Mouse (Mus musculus) C2C12 (cell line): Measurements from ENCODE around the gene Baiap2l1. TPM values are rescaled to one million over a fixed set of nuclear protein-coding genes. Genes with fewer than 3 reads are reported as not detected.
"Not testable (repeated sequence)": the region's sequence is repeated elsewhere in the genome, so short reads cannot be mapped to it uniquely, and the experiment has no call there.

Experiments
- H3K27me3 ChIP-seq: one replicate; pipeline ENCODE4 v1.6.1; 2011; ENCODE audit not compliant: control insufficient read depth, insufficient read depth, insufficient read length
- H3K36me3 ChIP-seq: one replicate; pipeline ENCODE4 v1.6.1; 2011; ENCODE audit not compliant: control insufficient read depth, insufficient read depth
- H3K4me3 ChIP-seq: one replicate; pipeline ENCODE4 v1.5.1; 2011; ENCODE audit warnings: mild to moderate bottlenecking, control low read depth; ENCODE audit not compliant: poor library complexity, insufficient read depth, severe bottlenecking
- H3K79me2 ChIP-seq: one replicate; pipeline ENCODE4 v1.6.1; 2011; ENCODE audit not compliant: control insufficient read depth, insufficient read depth
- H3K79me3 ChIP-seq: one replicate; pipeline ENCODE4 v1.6.1; 2011; ENCODE audit warnings: low read depth, control low read depth
- H3ac ChIP-seq: one replicate; pipeline ENCODE3; 2011; ENCODE audit warnings: low read depth; ENCODE audit not compliant: control insufficient read depth, insufficient read length
- CEBPB ChIP-seq: IDR thresholded peaks from one replicate; pipeline ENCODE4 v1.6.1; 2011; ENCODE audit warnings: low read depth, mild to moderate bottlenecking, control low read depth, moderate library complexity
- CTCF ChIP-seq: IDR thresholded peaks from one replicate; pipeline ENCODE4 v1.5.1; 2011; ENCODE audit not compliant: control insufficient read depth, insufficient read depth, insufficient read length
- FOSL1 ChIP-seq: IDR thresholded peaks from one replicate; pipeline ENCODE4 v1.8.0; 2011; ENCODE audit warnings: mild to moderate bottlenecking, low read length; ENCODE audit not compliant: poor library complexity, insufficient read depth, severe bottlenecking
- MAX ChIP-seq: IDR thresholded peaks from one replicate; pipeline ENCODE4 v1.6.1; 2011; ENCODE audit warnings: mild to moderate bottlenecking, control low read depth
- MYOD1 ChIP-seq: IDR thresholded peaks from one replicate; pipeline ENCODE4 v1.6.1; 2011; ENCODE audit warnings: low read depth; ENCODE audit not compliant: control insufficient read depth, insufficient read length
- MYOG ChIP-seq: IDR thresholded peaks from one replicate; pipeline ENCODE4 v1.6.1; 2011; ENCODE audit not compliant: control insufficient read depth, insufficient read length; ENCODE audit errors: extremely low read depth
- USF1 ChIP-seq: IDR thresholded peaks from one replicate; pipeline ENCODE4 v1.6.1; 2011; ENCODE audit warnings: low read depth, mild to moderate bottlenecking, control low read depth, moderate library complexity
- polyA plus RNA-seq: library from polyadenylated mRNA; unstranded; fragments of >200 nt; fragmentation: generic; extraction: Trizol; gene quantifications from one replicate; pipeline ENCODE4 v1.2.1, GENCODE M21; 2012; ENCODE audit warnings: missing spikeins

The Baiap2l1 gene
- polyA plus RNA-seq, 1 experiment, result 18.9 TPM

DNA sequence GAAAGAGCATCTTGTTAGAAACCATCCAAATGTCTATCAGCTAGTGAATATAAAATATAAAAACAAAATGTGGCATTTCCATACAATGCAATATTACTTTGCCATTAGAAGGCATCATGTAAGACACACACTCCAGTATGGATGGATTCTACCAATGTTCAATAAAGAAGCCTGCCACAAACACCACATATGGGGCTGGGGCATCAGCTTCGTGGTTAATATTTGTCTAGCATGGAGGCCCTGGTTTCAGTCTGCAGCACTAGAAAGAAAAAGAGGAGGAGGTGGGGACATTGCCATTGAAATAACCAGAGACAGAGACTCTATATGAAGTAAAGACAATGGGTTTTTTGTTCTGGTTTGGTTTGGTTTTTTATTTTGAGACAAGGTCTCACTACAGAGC lies 19.1 kb downstream of the Baiap2l1 start:
- H3K36me3 ChIP-seq, result no peaks in the 10 kb centered on the region
- peaks cover 7% of the 10 kb centered on the region for H3K79me3 ChIP-seq
- peaks cover 29% of the 10 kb centered on the region for H3K79me2 ChIP-seq
- no peak overlapping the region for H3ac ChIP-seq
- no peak overlapping the region for H3K4me3 ChIP-seq
- TF ChIP-seq FOSL1 (no peak), USF1 (no peak), CEBPB (no peak), MYOD1 (no peak), MYOG (no peak), CTCF (no peak), MAX (no peak)
- no peaks in the 10 kb centered on the region for H3K27me3 ChIP-seq

DNA sequence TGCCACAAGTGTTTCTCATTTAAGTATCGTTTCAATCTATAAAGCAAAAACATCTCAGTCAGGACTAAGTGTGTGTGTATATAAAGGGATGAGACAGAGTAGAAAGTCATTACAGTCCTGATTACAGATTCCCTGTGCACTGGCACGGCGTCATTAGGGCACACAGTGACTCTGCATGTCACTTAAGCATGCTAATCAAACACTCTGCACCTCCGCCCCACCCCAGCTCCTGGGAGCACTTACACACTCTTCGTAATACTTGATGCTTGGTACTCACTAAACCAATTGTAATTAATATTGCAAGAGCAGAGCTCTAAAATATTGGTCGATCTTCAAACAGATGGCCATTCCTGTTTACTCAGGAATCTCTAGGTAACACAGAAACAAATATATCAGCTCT lies 22.6 kb downstream of the Baiap2l1 start:
- H3ac ChIP-seq, H3K79me3 ChIP-seq, H3K36me3 ChIP-seq, H3K4me3 ChIP-seq, H3K27me3 ChIP-seq: not testable (repeated sequence)
- H3K79me2 ChIP-seq, result peaks cover 13% of the 10 kb centered on the region

DNA sequence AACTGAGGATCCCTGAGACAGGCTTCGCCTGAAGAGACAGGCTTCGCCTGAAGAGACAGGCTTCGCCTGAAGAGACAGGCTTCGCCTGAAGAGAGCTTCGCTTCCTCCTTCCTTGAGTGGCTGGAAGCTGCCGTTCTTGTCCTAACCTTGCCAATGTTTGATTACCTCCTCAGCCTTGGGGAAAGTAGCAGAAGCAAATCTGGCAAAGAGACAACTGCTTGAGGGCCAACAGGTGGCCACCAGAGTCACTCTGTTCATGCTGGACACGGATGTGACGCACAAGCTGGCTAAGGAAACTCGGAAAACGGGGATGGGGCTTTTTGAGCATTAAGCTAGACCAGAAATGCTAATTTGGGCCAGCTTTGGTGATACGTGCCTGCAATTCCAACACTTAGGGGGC lies 23.9 kb downstream of the Baiap2l1 start:
- H3K27me3 ChIP-seq, result no peaks in the 10 kb centered on the region
- H3K4me3 ChIP-seq, result no peak overlapping the region
- H3K79me2 ChIP-seq, result peaks cover 11% of the 10 kb centered on the region
- no peaks in the 10 kb centered on the region for H3K36me3 ChIP-seq
- H3ac ChIP-seq, result no peak overlapping the region
- peaks cover 5% of the 10 kb centered on the region for H3K79me3 ChIP-seq
- TF ChIP-seq MYOG (no peak), CEBPB (no peak)

DNA sequence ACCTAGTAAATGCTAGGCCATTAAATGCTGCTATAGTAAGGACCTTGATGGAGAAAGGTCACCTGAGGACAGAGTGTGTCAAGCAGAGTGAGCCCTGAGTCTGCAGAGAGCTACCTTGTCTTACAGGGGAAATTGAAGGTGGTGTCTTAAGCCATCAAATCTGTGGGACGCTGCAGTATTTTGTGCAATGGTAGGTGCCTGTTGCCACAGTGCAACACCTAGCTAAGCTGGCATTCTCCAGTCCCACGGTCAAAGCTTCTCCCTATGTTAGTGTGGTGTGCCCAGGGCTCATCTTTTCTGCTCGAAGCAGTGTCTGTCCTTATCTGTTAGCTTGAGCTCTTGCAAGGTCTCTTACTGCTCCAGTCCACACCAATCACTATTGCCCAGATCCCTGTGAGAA lies 35.2 kb downstream of the Baiap2l1 start:
- TF ChIP-seq FOSL1 (no peak), MYOG (no peak), CEBPB (no peak), MYOD1 (no peak), MAX (no peak), USF1 (no peak), CTCF (no peak)
- Histone ChIP-seq H3K27me3 (no peaks in the 10 kb centered on the region), H3K36me3 (no peaks in the 10 kb centered on the region), H3ac (no peak overlapping the region), H3K79me3 (no peaks in the 10 kb centered on the region), H3K79me2 (no peaks in the 10 kb centered on the region), H3K4me3 (no peak overlapping the region)

DNA sequence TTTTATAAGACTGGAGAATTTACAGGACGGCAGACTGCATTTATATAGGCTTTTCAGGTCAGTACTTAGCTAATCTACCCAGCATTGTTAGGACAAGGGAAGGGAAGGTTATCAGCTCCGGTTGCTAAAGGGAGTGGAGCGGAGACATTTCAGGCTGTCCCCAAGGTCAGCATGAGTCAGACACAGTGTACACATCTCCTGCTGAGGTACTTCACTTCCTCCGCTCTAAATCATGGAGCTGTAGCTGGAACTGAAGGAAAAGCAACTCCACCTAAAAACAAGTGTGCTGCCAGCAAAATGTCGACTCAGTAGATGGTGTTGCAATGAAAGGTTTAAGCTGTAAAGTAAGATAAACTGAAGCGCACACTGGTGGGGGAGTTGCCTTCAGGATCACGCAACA lies 36.2 kb downstream of the Baiap2l1 start:
- H3K36me3 ChIP-seq, result no peaks in the 10 kb centered on the region
- no peaks in the 10 kb centered on the region for H3K79me2 ChIP-seq
- TF ChIP-seq CEBPB (peak; percentile 45), MYOG (no peak)
- H3ac ChIP-seq, result no peak overlapping the region
- no peaks in the 10 kb centered on the region for H3K79me3 ChIP-seq
- H3K4me3 ChIP-seq, result no peak overlapping the region
- H3K27me3 ChIP-seq, result no peaks in the 10 kb centered on the region

DNA sequence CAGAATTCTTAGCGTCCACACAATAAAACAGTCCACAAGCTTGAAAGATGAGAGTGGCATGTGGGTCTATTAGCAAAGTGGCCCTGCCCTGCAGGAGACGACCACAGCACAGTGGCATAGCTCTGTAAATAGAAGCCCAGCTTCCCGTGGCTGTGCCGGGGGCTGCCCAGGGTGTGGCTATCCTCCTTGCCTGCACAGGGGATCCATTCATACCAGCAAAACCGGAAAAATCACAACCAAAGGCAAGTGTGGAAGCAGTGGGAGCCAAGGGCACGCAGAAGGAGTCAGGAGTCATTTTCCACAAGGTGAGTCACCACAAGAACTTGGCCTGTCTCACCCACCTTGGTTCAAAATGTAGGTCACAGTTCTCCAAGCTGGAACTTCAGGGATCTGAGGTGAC lies 39.6 kb downstream of the Baiap2l1 start:
- TF ChIP-seq USF1 (no peak), MAX (no peak), FOSL1 (no peak), CEBPB (no peak), CTCF (no peak)
- Histone ChIP-seq H3K79me2 (no peaks in the 10 kb centered on the region), H3K79me3 (no peaks in the 10 kb centered on the region), H3K36me3 (no peaks in the 10 kb centered on the region), H3ac (no peak overlapping the region), H3K4me3 (no peak overlapping the region), H3K27me3 (no peaks in the 10 kb centered on the region)

DNA sequence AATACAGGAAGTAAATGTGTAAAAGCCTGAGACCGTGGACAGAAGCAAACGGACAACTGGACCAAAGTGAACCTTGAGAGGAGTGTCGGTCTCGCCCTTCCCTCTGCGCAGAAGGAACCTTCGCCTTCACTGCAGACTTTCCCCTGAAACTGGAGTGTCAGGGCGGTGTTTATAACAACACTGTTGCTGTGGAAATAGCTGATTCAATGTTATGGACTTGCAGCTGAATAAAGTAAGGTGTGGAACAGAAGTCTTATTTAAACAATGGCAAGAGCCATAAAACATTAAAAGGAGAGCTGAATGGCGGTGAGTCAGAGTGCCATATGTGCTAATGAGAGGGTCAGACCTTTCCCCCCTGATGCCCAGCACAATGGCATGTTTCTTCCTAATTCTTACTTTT lies 40.5 kb downstream of the Baiap2l1 start:
- no peak for TF ChIP-seq USF1
- no peak for TF ChIP-seq FOSL1
- TF ChIP-seq MAX, result no peak
- Histone ChIP-seq H3K36me3 (no peaks in the 10 kb centered on the region), H3K27me3 (no peaks in the 10 kb centered on the region), H3ac (no peak overlapping the region), H3K79me3 (no peaks in the 10 kb centered on the region), H3K79me2 (no peaks in the 10 kb centered on the region), H3K4me3 (no peak overlapping the region)
